Mouse (Mus musculus) fat pad, adult 2 months (tissue): Measurements from ENCODE around the gene 4933407L21Rik.

Experiments
- DNase-seq: peaks from one replicate; pipeline ENCODE4 v3.0.0-alpha.2; 2011; ENCODE audit warnings: low read depth, low spot score; ENCODE audit errors: extremely low read depth

4933407L21Rik gene

DNA sequence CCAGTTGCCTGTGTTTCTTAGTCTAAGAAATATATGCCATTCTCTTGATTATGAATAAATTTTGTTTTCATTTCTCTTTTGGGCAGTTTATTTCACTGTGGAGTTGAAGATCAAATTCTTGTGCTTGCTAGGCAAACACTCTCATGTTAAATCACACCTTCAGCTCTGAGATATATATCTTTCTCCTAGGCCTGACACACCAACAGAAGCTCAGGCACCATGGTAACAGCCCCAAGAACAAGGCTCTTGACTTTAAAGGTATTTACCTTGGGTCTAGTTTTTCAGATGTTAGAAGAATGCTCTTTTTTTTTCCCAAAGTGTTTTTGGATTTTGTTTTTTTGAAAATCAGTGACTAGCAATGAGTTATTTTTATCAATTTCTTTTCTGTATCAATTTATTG, 12.4 kb upstream of the 4933407L21Rik start:
- DNase-seq = no peak

DNA sequence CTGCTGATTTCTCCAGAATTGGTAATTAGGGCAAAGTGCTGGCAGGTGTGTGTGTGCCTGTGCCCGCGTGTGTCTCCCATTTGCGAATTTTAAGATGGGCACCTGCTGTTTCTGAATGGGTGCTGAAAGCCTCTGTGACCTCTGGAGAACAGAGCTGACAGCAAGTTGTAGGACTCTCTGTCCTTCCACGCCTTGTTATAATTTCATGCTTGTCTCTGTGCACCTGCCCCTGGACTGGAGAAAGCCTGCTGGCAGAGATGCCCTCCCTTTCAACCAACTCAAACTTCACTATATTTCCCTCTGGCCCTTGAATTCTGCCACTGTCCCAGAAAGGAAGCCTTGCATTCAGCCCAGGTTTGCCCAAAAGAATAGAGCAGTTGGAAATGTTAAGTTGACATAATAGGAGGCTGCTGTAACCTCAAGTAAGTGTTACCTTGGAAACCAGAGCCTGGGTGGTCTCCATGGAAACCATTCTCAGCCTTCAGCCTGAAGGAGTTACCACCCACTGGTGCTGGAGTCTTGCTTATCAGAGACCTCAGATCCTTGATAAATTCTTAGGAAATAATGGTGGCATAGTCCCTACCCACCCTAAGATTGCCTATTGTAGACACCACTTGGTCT, 11.3 kb upstream of the 4933407L21Rik start:
- DNase-seq = no peak

- no peak for DNase-seq
These were observed 8.7 kb upstream of the 4933407L21Rik start for GRCm38 (mm10) chr1:85919621-85920020.

- DNase-seq = no peak
These were observed 6.6 kb upstream of the 4933407L21Rik start for GRCm38 (mm10) chr1:85921725-85922124.

DNA sequence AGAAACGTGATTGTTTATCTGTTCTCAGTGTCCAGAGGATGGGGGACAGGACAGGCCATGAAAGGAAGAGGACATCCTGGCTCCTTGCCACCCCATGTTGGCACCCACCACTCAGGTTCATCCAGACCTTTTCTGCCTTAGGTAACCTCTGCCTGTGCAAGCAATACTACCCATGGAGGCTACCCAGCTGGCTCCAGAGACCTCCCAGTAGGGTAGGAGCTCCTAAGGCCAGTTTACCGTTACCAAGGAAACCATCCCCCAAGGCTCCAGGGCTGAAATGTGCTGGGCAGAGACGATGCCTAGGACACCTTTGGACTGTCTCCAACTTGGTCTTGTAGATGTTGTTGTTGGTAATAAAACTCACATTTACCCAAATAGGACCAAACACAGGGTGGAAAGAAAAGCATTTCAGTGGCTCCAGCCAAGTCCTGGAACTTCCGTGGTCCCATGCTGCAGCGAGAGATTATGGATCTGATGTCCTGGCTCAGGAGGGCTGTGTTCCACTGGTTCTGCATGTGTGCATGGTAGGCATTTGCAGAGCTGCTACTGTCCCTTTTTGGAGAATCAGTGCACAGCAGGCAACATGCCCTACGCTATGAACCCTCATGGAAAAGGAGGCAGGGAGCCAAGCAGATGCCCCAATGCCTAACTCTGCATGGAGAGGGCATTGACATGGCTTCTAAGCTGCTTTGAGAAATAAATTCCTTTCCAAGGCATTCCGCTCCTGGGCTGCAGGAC, 6.0 kb upstream of the 4933407L21Rik start:
- no peak for DNase-seq

DNA sequence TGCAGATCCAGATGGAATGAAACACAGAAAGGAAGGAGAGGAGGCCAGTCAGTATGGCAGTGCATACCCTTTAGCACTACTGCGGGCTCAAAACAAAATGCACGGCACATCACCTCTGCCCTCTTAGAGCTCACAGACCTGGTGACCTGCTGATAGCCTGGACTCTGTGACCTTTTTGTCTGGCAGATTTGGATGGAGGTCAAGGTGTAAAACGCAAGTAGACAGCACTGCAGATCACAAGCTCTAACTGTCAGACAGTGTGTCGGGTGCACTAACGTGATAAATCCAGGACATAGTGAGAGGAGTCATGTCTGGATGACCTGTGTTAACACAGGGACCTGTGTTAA, 5.4 kb upstream of the 4933407L21Rik start:
- no peak for DNase-seq

GRCm38 (mm10) chr1:85925183-85925582, 3.1 kb upstream of the 4933407L21Rik start:
- no peak for DNase-seq

DNA sequence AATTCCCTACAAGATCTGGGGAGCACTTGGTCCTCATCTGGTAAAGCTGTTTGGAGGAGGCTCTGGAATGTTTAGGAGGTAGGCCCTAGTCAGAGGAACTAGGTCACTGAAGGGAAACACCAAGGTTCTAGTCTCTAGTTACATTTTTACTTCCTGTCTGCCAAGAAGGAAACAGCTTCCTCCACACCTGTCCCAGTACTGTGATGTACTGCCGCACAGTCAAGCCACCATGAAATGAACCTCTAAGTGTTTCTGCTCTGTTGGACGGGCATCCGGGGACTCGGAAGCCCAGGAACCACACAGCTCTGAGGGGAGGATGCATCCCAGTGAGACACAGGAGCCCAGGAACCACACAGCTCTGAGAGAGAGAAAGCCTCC, 394 bp downstream of the 4933407L21Rik start:
- DNase-seq = no peak

- no peak for DNase-seq
These were observed 1.1 kb downstream of the 4933407L21Rik start for GRCm38 (mm10) chr1:85929406-85929805.

- DNase-seq = no peak
These were observed 2.9 kb downstream of the 4933407L21Rik start for GRCm38 (mm10) chr1:85931170-85931569.

GRCm38 (mm10) chr1:85933226-85933625, 4.9 kb downstream of the 4933407L21Rik start:
- no peak for DNase-seq

DNA sequence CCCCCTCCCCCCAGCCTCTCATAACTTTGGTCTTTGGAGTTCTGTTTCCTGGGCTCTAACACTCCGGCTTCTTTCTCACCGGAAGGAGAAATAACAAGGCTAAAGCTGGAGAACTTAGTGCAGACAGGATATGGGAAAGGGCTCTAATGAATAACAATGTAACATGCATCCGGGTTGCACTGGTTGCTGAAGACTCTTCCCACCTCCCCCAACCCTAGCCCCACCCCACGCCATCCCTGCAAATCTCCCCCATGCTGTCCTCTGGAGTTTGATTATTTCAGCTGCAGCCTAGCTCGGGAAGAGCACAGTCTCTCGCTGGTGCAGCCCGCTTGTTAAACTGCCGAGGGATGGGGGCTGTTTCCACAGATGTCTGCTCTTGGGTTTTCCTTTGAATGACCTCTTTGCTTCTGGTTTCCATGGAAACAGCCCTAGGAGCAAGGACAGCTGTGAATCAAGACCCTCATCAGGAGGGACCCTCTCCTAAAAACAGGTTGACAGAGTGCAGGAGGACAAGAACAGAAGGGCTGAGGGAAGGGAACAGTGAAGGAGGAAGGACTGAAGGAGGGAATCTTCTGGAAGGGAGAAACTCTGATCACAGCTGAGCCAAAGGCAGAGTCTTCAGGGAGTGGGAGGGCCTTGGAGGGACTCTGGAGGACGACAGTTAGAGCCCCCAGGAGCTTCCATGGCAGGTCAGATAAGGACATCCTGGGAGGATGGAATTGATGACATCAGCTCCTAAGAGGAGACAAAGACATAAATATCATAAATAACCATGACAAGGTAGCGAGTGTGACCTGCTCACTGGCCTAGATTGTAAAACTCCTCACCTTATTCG, 5.6 kb downstream of the 4933407L21Rik start:
- no peak for DNase-seq

GRCm38 (mm10) chr1:85934560-85934959, 6.3 kb downstream of the 4933407L21Rik start:
- no peak for DNase-seq

DNA sequence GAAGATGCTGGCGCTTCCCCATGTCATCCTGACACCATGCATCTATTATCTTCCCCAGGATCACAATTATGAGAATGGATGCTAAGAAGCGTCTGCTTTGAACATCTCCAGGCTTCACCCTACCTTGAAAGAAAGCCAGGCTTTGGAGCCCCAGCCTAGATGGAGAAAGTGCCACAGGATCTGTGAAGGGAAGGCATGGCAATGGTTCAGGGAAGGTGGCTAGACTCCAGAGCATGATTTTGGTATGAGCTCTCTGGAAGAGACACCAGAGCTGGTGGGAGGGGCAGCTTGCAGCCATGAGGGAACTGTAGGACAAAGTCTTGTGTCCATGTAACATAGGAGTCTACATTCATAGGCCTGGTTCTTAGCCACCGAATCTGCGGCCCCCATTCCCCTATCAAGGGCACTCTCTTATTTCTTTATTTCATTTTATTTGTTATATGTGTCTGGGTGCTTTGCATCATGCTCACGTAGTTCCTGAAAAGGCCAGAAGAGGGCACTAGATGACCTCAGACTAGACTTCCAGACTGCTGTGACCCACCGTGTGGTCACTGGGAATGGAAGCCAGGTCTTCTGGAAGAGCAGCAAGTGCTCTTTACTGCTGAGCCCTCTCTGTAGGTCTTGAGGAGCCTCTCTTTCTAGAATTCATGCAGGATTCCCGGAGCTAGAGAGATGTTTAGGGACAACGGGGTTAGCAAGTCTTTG, 7.0 kb downstream of the 4933407L21Rik start:
- DNase-seq = no peak

- DNase-seq = no peak
These were observed 8.0 kb downstream of the 4933407L21Rik start for GRCm38 (mm10) chr1:85936265-85936664.

- DNase-seq = no peak
These were observed 9.0 kb downstream of the 4933407L21Rik start for GRCm38 (mm10) chr1:85937323-85937722.

DNA sequence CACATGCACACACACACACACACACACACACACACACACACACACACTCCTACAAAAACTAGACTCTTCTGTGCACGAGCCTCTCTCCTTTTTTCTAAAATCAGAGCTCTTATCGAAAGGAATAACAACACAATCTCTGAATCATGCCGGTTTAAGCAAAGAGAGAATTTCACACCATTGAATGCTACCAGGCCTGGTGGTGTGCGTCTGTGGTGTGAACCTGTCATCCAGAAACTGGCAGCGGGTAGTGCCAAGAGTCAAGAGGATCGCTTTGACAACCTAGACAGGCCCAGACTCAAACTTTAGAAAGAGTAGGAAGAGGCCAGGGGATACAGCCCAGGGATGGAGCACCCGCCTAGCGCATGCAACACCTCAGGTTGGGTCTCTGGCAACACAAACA, 14.0 kb downstream of the 4933407L21Rik start:
- DNase-seq = no peak

- DNase-seq = no peak
These were observed 20.9 kb downstream of the 4933407L21Rik start for GRCm38 (mm10) chr1:85949085-85949684.

DNA sequence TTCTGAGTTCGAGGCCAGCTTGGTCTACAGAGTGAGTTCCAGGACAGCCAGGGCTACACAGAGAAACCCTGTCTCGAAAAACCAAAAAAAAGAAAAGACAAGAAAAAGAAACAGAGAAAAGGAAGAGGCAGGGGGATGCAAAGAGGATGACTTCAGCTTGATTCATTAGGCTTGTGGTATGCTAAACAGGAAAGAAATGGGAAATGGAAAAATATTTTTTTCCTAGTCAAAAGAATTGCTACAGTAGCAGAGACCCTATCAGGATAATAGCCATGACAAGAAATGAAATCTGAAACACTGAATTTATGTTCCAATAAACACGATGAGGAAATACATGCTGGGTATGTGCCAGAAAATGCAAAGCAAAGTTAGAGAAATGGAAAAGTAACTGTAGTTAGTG, 26.9 kb downstream of the 4933407L21Rik start:
- DNase-seq = no peak

DNA sequence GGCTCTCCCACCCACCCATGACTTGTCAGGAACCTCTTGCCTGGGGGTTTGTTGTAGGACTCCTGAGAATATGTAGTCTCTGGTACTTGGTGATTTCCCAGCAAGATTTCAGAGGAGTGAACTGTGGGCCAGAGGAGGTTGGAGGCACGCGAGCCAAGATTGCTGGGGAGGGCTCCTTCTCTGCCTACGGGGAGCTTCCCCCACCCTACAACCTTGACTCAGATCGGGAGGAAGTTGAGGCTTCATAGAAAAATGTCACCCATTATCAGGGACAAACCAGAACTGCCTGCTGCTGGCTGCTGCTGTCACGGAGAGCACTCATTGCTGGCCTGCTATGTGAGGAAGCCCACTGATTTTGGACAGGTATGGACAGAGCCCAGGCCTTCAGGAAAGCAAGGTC, 29.0 kb downstream of the 4933407L21Rik start:
- DNase-seq = no peak
